Mouse (Mus musculus): Measurements from ENCODE around the gene Klhl21.

DNA sequence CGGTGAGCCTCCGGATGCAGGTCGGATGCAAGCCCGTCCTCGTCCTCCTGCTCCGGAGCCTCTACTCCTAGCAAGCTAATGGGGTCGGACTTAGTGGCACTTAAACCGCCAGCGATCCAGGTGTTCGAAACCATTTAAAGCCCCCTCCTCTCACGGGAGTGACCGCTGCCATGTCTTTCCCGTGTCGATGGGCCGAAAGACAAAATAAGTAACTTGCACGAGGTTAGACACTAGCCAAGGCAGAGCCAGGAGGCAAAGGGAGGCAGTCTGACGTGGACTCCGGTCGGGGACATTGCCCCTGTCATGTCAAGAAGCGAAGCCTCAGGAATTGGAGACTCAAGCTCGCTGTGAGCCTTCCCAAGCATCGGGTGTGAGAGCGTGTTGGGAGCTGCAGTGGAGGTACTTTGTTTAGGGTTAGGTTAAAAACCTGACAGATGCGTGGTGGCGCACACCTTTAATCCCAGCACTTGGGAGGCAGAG, 31.3 kb downstream of the Klhl21 start:
- TF ChIP-seq CTCF (IDR thresholded peaks at IDR 0.05; ENCODE audit: low read depth, low read length): no peak
- no peak for TF ChIP-seq POLR2A (IDR thresholded peaks at IDR 0.05; ENCODE audit: borderline replicate concordance, low read depth, low read length)

Measured in bone marrow macrophage, adult 2 months (primary cell).